Mouse (Mus musculus) liver, embryonic 13.5 days (tissue): ENCODE results near the gene Tmem145. TPM values are rescaled to one million over a fixed set of nuclear protein-coding genes. Genes with fewer than 3 reads are reported as not detected.

Source experiments
- ATAC-seq: fragments of 200-750 bp; cut with Nextera tagmentation; 2 replicates; pipeline ENCODE4 v1.8.0; 2017; ENCODE audit warnings: low read depth, mild to moderate bottlenecking, moderate number of reproducible peaks, moderate library complexity
- DNase-seq: peaks from one replicate; pipeline ENCODE4 v3.0.0; 2022
- H3K27ac ChIP-seq: fragments of 300-500 bp; sonication (generic); 2 replicates; pipeline ENCODE4 v1.5.1; 2015; ENCODE audit warnings: moderate library complexity, mild to moderate bottlenecking, inconsistent platforms
- H3K27me3 ChIP-seq: fragments of 300-500 bp; sonication (generic); 2 replicates; pipeline ENCODE4 v1.6.1; 2015; ENCODE audit warnings: mild to moderate bottlenecking, inconsistent platforms
- H3K36me3 ChIP-seq: fragments of 300-500 bp; sonication (generic); 2 replicates; pipeline ENCODE4 v1.6.1; 2015; ENCODE audit warnings: mild to moderate bottlenecking, inconsistent platforms
- H3K4me1 ChIP-seq: fragments of 300-500 bp; sonication (generic); replicated peaks from 2 replicates; pipeline ENCODE4 v1.6.1; 2015; ENCODE audit warnings: inconsistent platforms
- H3K4me2 ChIP-seq: fragments of 300-500 bp; sonication (generic); 2 replicates; pipeline ENCODE4 v1.6.1; 2015; ENCODE audit warnings: inconsistent platforms, mild to moderate bottlenecking, moderate library complexity
- H3K4me3 ChIP-seq: fragments of 300-500 bp; sonication (generic); replicated peaks from 2 replicates; pipeline ENCODE4 v1.5.1; 2015; ENCODE audit warnings: mild to moderate bottlenecking, inconsistent platforms
- H3K9ac ChIP-seq: fragments of 300-500 bp; sonication (generic); 2 replicates; pipeline ENCODE4 v1.6.1; 2015; ENCODE audit warnings: mild to moderate bottlenecking, inconsistent platforms
- H3K9me3 ChIP-seq: fragments of 300-500 bp; sonication (generic); replicated peaks from 2 replicates; pipeline ENCODE4 v1.6.1; 2016; ENCODE audit warnings: inconsistent platforms
- WGBS: fragments of 180-500 bp; shearing (Covaris S2); methylation state at CpG from one replicate; pipeline ENCODE4 v1.1.7; 2015; ENCODE audit not compliant: insufficient replicate concordance; 5-methylcytosine and 5-hydroxymethylcytosine counted together
- polyA plus RNA-seq: library from polyadenylated mRNA; unstranded; fragments of >200 nt; fragmentation: Nextera tagmentation; extraction: Ambion mirVana; gene quantifications from 2 replicates; pipeline ENCODE4 v1.2.1, GENCODE M21; 2015

Tmem145 gene
- polyA plus RNA-seq, 1 experiment from 2014 or later: 0.10 TPM

- under 1% methylated on average over 59 of the region's 60 CpGs for WGBS
- Histone ChIP-seq H3K4me3 (peak overlapping the region; percentile 87), H3K36me3 (0 out of 2 replicates have a peak, but pooled peaks cover 3% of the 10 kb centered on the region), H3K4me2 (peak overlapping the region; percentile 99), H3K9ac (peak overlapping the region; percentile 83), H3K4me1 (peaks cover 89% of the 10 kb centered on the region), H3K9me3 (no peaks in the 10 kb centered on the region), H3K27me3 (no peaks in the 10 kb centered on the region), H3K27ac (peak overlapping the region; percentile 96)
- peak; percentile 66 for ATAC-seq
- DNase-seq: peak; percentile 87
Measured at GRCm38 (mm10) chr7:25278341-25279075, 27.4 kb upstream of the Tmem145 start.

DNA sequence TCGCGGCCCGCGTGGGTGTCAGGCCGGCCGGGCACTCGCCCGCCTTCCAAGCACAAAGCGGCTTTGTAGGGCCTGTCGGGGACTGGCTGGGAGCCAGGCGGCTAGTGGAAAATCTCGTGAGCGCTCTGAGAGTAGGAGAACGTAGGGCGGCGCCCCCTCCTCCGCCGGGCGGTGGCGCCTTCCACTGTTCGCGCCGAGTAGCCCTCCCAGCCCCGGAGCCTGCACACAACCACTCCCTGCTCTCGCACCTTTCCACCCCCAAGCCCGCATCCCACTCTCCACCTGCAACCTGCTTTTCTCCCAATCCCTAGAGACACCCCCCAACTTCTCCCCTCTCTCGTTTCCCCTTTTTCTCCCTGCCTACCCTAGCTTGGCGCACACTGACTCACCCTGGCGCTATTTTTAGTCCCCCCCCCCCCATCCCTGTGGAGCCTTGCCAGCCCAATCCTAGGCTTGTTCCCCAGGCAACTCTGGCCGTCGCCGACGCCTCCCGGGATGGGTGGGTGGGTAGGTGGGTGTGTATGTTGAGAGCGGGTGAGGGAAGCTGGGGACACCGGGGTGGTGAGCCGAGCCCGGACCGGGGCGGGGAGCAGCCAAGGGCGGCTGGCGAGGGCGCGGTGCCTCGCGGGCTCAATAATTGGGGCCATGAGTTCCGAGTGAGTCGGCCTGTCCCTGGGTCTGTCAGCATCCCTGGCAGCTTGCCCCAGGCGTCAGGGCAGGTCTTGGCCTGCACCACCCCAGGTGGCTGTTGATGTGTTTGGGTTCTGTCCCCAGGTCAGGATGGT is 26.6 kb upstream of the Tmem145 start:
- 0 out of 2 replicates have a peak, but pooled peaks cover 3% of the 10 kb centered on the region for H3K36me3 ChIP-seq
- H3K4me3 ChIP-seq: peak overlapping the region; percentile 87
- H3K9me3 ChIP-seq: no peaks in the 10 kb centered on the region
- H3K27ac ChIP-seq: peak overlapping the region; percentile 96
- peak; percentile 52 for ATAC-seq
- 2% methylated on average over 47 of the region's 49 CpGs for WGBS
- H3K27me3 ChIP-seq: no peaks in the 10 kb centered on the region
- peaks cover 89% of the 10 kb centered on the region for H3K4me1 ChIP-seq
- DNase-seq: peak; percentile 74
- H3K4me2 ChIP-seq: peak overlapping the region; percentile 99
- H3K9ac ChIP-seq: peak overlapping the region; percentile 83

GRCm38 (mm10) chr7:25279861-25280791 is 25.8 kb upstream of the Tmem145 start:
- under 1% methylated on average over 6 of the region's 6 CpGs for WGBS
- DNase-seq (no peak), ATAC-seq (no peak)
- H3K4me1 ChIP-seq: peaks cover 89% of the 10 kb centered on the region
- H3K27me3 ChIP-seq: no peaks in the 10 kb centered on the region
- peak overlapping the region; percentile 83 for H3K9ac ChIP-seq
- H3K9me3 ChIP-seq: no peaks in the 10 kb centered on the region
- H3K4me2 ChIP-seq: peak overlapping the region; percentile 99
- H3K4me3 ChIP-seq: peak overlapping the region; percentile 87
- H3K36me3 ChIP-seq: peaks cover 9% of the 10 kb centered on the region
- peak overlapping the region; percentile 96 for H3K27ac ChIP-seq

DNA sequence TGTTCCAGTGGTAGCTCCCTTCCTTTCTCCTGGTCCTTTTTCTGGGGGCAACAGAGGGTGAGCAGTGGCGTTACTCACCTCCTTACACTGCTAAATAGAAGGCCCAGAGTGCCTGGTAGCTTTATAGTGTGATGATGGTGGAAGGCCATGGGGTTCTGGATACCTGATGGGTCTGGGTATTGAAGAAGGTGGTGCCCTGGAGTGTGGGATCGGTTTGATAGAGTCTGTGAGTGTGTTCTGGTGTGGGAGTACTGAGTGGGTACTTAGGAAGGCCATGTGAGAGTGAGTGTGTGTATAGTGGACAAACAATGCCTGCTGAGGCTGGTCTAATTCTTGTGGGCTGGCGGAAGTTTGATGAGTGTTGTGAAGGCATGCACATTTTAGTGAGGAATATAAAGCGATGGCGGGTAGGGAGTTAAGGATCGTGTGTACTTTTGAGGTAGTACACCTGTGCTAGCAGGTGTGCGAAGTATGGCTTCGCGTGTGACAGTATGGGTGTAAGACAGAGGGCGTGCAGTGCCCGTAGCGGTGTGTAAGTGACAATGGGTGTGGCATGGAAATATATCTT is 24.7 kb upstream of the Tmem145 start:
- Histone ChIP-seq H3K4me1 (peaks cover 80% of the 10 kb centered on the region), H3K9ac (peak overlapping the region; percentile 83), H3K36me3 (peaks cover 18% of the 10 kb centered on the region), H3K4me2 (peak overlapping the region; percentile 99), H3K9me3 (no peaks in the 10 kb centered on the region), H3K4me3 (peak overlapping the region; percentile 87), H3K27me3 (no peaks in the 10 kb centered on the region), H3K27ac (peak overlapping the region; percentile 96)
- 22% methylated on average over 12 of the region's 12 CpGs for WGBS
- peak; percentile 52 for ATAC-seq
- no peak for DNase-seq

DNA sequence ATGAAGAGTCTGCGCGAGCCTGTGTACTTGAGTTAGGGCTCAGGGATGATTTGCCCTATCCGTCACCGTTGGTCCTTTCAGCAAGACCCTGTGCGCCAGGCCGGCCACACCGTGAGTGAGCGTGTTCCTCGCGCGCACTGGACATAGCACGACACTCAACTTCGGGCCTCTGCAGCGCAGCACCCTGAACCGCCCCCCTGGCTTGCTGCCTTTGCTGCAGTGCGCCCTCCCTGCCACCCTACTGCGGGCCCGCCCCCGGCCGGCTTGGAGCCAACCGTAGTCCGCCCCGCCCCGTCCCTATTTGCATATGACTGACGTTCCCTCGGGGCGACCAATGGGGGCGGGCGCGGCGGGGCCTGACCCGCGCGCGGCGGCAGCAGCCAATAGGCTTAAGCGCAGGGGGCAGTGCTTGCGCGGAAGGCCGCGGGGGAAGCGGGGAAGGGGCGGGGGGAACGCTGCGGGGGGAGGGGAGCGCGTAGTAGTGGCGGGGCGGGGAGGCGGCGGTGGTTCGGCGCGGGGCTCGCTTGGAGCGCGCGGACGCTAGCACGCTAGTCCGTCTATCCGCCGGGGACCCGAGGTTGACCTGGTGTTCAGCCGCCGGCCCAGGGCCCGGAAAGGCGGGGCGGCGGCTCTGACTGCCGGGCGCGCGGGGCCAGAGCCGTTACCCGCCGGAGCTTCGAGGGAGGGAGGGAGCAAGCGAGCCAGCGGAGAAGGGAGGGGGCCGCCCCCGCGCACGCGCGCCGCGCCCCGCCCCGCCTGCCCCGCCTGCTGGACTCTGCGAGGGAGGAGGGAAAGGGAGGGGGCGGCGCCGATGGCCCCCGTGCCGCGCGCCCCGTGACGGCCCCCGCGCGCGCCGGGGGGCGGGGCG is 23.9 kb upstream of the Tmem145 start:
- Histone ChIP-seq H3K4me2 (peak overlapping the region; percentile 99), H3K4me3 (peak overlapping the region; percentile 87), H3K27me3 (no peaks in the 10 kb centered on the region), H3K9me3 (no peaks in the 10 kb centered on the region), H3K4me1 (peaks cover 72% of the 10 kb centered on the region), H3K9ac (peak overlapping the region; percentile 89), H3K36me3 (peaks cover 25% of the 10 kb centered on the region), H3K27ac (peak overlapping the region; percentile 96)
- DNase-seq (peak; percentile 97), ATAC-seq (peak; percentile 84)
- WGBS: under 1% methylated on average over 86 of the region's 108 CpGs

DNA sequence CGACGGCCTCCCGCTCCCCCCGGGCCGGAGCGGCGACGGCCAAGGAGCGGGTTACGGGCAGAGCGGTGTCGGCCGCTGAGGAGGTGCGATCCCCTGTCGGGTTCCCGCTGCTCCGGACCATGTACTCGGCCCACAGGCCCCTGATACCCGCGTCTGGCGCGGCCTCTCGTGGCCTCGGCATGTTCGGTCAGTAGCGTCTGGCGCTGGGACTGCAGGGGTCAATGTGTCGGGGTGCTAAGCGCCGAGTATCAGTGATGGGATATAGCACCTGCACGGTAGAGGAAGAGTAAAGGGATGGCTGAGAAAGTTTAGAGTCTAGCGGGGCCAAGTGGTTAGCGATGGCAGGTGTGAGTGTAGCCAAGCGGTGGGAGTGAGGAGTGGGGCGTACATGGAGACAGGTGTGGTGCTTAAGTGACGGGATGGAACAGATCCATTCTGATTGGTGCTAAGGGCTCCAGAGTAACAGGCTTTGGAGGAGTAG is 23.1 kb upstream of the Tmem145 start:
- no peaks in the 10 kb centered on the region for H3K27me3 ChIP-seq
- DNase-seq (peak; percentile 55), ATAC-seq (no peak)
- WGBS: 1% methylated on average over 33 of the region's 36 CpGs
- H3K27ac ChIP-seq: peak overlapping the region; percentile 94
- H3K9ac ChIP-seq: peak overlapping the region; percentile 89
- H3K4me3 ChIP-seq: peak overlapping the region; percentile 87
- no peaks in the 10 kb centered on the region for H3K9me3 ChIP-seq
- H3K4me1 ChIP-seq: peaks cover 64% of the 10 kb centered on the region
- peaks cover 33% of the 10 kb centered on the region for H3K36me3 ChIP-seq
- peak overlapping the region; percentile 99 for H3K4me2 ChIP-seq

GRCm38 (mm10) chr7:25283637-25284036 is 22.3 kb upstream of the Tmem145 start:
- DNase-seq: no peak
- no peak for ATAC-seq
- WGBS: 5% methylated on average over 5 of the region's 5 CpGs
- H3K9me3 ChIP-seq: no peaks in the 10 kb centered on the region
- H3K4me3 ChIP-seq: peak overlapping the region; percentile 87
- H3K36me3 ChIP-seq: peaks cover 42% of the 10 kb centered on the region
- peak overlapping the region; percentile 89 for H3K9ac ChIP-seq
- peaks cover 57% of the 10 kb centered on the region for H3K4me1 ChIP-seq
- H3K4me2 ChIP-seq: peak overlapping the region; percentile 99
- no peaks in the 10 kb centered on the region for H3K27me3 ChIP-seq
- H3K27ac ChIP-seq: peak overlapping the region; percentile 94

- Histone ChIP-seq H3K9me3 (no peaks in the 10 kb centered on the region), H3K4me3 (peak overlapping the region; percentile 87), H3K36me3 (peaks cover 47% of the 10 kb centered on the region), H3K4me2 (peak overlapping the region; percentile 99), H3K4me1 (peaks cover 54% of the 10 kb centered on the region), H3K27ac (peak overlapping the region; percentile 94), H3K27me3 (no peaks in the 10 kb centered on the region), H3K9ac (peak overlapping the region; percentile 89)
- ATAC-seq: no peak
- 60% methylated on average over 2 of the region's 2 CpGs for WGBS
- DNase-seq: no peak
Measured at GRCm38 (mm10) chr7:25284171-25284570, 21.7 kb upstream of the Tmem145 start.

- Histone ChIP-seq H3K27me3 (no peaks in the 10 kb centered on the region), H3K36me3 (peaks cover 53% of the 10 kb centered on the region), H3K4me2 (no peak overlapping the region), H3K4me1 (peaks cover 48% of the 10 kb centered on the region), H3K4me3 (no peak overlapping the region), H3K9ac (no peak overlapping the region), H3K9me3 (no peaks in the 10 kb centered on the region), H3K27ac (0 out of 2 replicates have a peak overlapping the region, but pooled peaks have one; percentile 6)
- WGBS: 78% methylated on average over 5 of the region's 5 CpGs
- ATAC-seq (no peak), DNase-seq (no peak)
Measured at GRCm38 (mm10) chr7:25284766-25285165, 21.1 kb upstream of the Tmem145 start.
